Mouse (Mus musculus) c-Kit-negative CD71-positive TER-119-positive erythroid progenitor cells, embryonic 14.5 days (primary cell): ENCODE data around the gene Map1s.

Source experiments
- DNase-seq: peaks from one replicate; pipeline ENCODE4 v3.0.0-alpha.2; 2013; ENCODE audit warnings: low read depth, low spot score

Gene Map1s

DNA sequence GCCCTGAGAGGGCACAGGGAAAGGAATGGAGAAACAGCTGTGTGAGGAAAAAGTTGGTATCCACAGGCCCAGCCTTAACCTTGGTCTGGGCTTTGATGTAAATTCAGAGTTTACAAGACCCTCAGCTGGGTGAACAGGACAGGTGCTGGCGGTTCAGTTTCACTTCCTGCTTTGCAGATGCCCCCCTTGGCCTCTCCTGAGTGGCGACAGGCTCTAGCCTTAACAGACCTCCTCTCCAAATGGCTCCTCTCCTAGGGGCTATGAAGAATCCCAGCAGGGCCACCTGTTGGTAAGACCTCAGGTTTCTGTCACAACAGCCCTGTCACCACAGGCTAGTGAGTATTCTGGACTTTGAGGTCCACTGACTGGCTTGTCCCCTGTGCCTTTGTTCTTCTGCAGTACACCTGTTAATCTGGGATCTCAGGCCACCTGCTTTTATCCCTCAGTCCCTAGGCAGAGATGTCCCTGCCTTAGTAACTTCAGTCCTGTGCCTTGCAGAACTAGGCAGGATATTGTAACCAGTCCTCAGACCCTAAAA is 7.0 kb upstream of the Map1s start:
- no peak for DNase-seq

GRCm38 (mm10) chr8:70899226-70899625 is 6.5 kb upstream of the Map1s start:
- DNase-seq: no peak

GRCm38 (mm10) chr8:70900872-70901387 is 4.8 kb upstream of the Map1s start:
- DNase-seq: no peak

DNA sequence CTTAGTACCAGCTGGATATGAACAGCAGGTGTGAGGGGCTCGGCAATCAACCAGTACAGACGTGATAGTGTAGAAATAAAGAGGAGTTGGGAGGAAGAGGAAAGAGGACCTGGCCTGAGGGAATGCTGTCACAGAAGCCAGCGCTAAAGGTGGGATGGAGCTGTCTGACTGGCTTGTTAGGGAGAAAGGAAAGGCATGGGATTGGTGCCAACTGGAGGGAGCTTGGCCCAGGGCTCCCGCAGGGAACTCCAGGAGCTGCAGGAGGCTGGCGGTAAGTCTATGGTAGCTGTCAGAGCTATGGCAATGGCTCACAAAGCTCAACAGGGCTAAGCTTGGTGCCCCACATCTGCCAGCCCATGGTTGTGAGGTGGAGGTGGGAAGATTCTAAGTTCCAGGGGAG is 3.5 kb upstream of the Map1s start:
- DNase-seq: no peak

GRCm38 (mm10) chr8:70903112-70903511 is 2.6 kb upstream of the Map1s start:
- no peak for DNase-seq

GRCm38 (mm10) chr8:70903582-70903981 is 2.1 kb upstream of the Map1s start:
- DNase-seq: no peak

GRCm38 (mm10) chr8:70904532-70904931 is 1.2 kb upstream of the Map1s start:
- no peak for DNase-seq

DNA sequence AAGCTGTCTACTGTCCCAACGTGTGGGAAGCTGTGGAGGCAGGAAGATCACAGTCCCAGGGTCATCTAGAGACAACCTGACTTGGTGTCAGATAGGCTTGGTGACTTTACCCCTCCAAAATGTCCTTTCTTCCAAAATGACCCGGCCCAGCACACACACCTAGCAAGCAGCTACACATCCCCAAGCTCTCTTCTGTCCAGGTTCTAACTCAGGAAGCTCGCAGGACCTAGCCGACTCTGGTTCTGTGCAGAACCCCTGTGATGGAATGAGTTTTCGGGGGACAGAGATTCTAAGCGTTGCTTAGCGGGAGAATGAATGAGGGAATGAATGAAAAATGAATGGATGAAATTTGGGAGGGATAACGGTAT is 285 bp upstream of the Map1s start:
- DNase-seq: no peak

DNA sequence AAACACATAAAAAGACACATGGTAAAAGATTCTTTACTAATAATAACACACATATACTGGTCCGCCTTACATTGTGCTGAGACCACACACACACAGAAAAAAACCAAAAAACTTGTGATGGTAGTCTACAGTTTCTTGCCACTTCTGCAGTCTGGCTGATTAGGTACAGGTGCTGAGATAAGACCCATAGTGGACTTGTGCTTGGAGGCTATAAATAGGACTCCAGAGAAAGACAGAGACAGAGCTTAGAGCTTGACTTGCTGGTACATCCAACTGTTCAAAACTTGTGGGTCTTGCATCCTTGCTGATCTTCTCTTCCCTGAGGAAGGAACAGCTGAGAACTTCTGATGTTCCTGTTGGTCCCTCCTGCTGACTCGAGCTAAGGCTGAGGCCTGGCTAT is 1.8 kb downstream of the Map1s start:
- no peak for DNase-seq

DNA sequence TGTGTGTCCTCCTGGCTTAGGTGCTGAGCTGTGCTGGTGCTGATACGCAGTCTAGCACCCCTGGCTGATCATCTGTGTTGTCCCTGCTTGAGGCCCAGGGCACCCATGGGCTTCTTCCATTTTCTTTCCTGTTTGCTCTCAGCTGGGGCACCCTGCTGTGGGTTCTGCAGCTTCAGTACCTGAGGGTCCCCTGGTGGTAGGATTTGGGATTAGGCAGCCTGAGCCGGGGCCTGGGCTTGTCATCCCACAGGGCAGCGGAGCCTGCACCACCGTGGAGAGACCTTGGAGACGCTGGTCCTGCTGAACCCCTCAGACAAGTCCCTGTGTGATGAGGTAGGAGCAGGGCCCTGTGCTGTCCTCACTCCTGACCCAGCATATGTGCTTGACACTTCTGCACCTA is 5.9 kb downstream of the Map1s start:
- DNase-seq: no peak

- no peak for DNase-seq
Observed at GRCm38 (mm10) chr8:70912955-70913354, 7.2 kb downstream of the Map1s start.

- no peak for DNase-seq
Observed at GRCm38 (mm10) chr8:70913523-70913922, 7.8 kb downstream of the Map1s start.

GRCm38 (mm10) chr8:70914704-70915103 is 9.0 kb downstream of the Map1s start:
- DNase-seq: no peak

GRCm38 (mm10) chr8:70920049-70920922 is 14.6 kb downstream of the Map1s start:
- DNase-seq: no peak

DNA sequence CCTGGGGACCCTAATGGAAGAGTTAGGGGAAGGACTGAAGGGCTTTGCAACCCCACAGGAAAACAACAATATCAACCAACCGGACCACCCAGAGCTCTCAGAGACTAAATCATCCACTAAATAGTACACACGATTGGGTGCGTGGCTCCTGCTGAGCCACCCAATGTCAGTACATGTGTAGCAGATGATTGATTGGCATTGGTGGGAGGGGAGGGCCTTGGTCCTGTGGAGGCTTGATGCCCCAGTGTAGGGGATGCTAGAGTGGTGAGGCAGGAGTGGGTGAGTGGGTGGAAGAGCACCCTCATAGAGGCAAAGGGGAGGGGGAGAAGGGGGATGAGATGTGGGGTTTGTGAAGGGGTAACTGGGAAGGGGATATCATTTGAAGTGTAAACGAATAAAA is 18.4 kb downstream of the Map1s start:
- DNase-seq: no peak

DNA sequence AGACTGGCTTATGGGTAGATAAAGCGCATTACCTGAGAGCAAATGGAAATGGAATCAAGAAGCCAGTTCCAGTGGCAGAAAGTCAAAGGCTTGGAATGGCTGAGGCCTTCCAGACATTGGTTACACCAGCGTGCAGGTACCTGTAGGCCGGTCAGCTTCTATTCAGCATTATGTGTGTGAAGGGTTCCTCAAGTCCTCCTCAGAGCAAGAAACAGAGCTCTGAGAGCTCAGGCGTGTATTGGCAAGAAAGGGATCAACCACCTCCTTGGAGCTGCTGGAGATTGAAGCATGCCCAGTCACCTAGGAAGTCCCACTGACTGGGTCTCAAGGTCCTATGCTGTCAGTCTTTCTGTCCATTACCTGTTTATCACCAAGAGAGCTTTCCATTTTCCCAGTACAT is 20.0 kb downstream of the Map1s start:
- DNase-seq: no peak

GRCm38 (mm10) chr8:70926396-70926795 is 20.7 kb downstream of the Map1s start:
- no peak for DNase-seq

- no peak for DNase-seq
Observed at GRCm38 (mm10) chr8:70928096-70928495, 22.4 kb downstream of the Map1s start.

DNA sequence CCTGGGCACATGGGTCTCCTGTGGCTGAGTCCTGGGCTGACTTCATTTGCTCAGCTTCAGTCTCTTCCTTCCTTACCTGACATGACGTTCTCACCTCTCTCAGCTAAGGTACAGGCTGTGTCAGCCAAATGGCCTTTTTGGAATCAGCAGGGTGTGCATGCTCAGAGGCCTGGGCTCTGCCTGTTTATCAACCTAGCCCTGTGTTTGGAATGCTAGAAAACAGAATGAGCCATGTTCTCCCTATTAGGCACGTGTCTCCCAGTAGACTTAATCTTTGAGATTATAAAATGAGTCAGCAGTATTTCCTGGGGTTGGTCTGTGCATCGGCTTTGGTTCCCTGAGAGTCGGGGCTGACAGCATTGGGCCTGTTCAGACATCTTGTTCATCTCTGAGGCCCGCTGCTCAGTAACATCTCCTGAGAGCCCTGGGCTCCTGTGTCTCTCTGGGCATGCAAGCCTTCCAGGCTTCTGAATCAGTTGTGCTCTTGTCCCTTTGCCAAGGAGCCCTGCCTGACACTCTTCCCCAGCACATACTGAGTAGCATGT is 23.1 kb downstream of the Map1s start:
- DNase-seq: no peak

GRCm38 (mm10) chr8:70931731-70932130 is 26.0 kb downstream of the Map1s start:
- DNase-seq: no peak

GRCm38 (mm10) chr8:70933036-70933435 is 27.3 kb downstream of the Map1s start:
- DNase-seq: no peak

- no peak for DNase-seq
Observed at GRCm38 (mm10) chr8:70934786-70935185, 29.1 kb downstream of the Map1s start.

- DNase-seq: no peak
Observed at GRCm38 (mm10) chr8:70937200-70937599, 31.5 kb downstream of the Map1s start.
